Mouse (Mus musculus) MN1 (cell line): ENCODE results near the gene Tnfsf12.

Source experiments
- DNase-seq: peaks from one replicate; pipeline ENCODE4 v3.0.0-alpha.2; 2016; ENCODE audit warnings: low spot score

Tnfsf12 gene

DNA sequence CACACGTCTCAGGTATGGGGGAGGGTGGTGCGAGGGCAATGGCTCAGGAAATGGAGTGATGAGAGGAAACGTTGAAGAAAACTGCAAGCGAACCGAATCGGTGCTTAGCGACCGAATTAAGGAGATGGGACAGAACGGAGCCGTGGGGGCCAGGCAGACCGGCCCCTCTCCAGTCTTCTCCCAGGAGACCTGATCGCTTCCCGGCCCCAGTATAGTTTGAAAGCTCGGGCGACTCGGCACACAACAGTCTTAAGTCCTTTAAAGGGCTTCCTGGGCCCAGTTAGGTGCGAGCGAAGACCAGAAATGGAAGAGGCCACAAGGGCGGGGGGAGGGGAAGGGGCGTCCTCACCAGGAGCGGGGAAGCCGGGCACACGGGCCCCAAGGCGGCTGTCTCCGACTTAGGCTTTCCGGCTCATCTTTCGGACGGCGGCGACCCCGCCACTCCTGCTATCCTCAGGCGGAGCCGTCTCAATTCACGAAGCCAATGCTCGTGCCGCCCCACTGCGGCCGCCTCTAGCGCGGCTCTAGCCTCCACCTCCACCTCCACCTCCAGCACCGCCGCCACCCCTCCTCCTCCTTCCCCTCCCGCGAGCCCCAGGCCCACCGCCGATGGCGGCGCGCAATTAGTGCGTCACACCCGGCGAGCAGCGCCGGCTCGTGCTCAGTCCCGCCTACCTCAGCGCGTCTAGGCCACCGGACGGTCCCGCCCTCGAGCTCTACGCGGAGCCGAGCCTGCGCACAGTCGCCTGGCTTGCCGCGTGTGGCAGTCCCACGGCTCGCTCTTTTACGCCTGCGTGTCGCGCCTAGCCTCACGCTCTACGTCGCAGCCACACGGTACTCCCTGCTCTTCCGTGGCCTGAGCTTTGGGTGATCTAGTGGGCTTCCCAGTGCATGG lies 14.1 kb downstream of the Tnfsf12 start, which contains the start of gene Senp3:
TSS of gene Senp3 (minus strand) at position 771 of the 895 bp plus-strand sequence.
- peak; percentile 98 for DNase-seq

- no peak for DNase-seq
Observed at GRCm38 (mm10) chr11:69680136-69680855, 15.4 kb downstream of the Tnfsf12 start.

DNA sequence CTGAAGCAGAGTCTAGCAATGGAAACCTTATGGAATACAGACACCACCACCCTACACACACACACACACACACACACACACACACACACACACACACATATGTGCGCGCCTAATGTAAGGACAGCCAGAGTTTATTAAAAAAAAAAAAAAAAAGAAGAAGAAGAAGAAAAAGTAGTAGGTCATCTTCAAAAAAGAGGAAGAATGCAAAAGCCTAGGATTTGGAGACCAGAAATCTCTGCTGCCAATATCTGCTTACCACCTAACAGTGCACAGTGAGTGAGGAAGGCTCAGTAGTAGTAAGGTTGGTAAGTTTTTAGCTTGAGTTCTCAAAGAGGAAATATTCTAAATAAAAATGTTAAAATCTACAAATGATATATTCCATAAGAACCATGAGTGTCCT lies 16.5 kb downstream of the Tnfsf12 start:
- no peak for DNase-seq

GRCm38 (mm10) chr11:69672211-69672706 lies 23.4 kb downstream of the Tnfsf12 start, which contains the start of gene Eif4a1:
Gene Eif4a1, minus strand, starts transcription at chr11:69672423.
- peak; percentile 99 for DNase-seq

- no peak for DNase-seq
Observed at GRCm38 (mm10) chr11:69671726-69672124, 23.9 kb downstream of the Tnfsf12 start.

GRCm38 (mm10) chr11:69670786-69671725 lies 24.6 kb downstream of the Tnfsf12 start:
- peak; percentile 90 for DNase-seq

DNA sequence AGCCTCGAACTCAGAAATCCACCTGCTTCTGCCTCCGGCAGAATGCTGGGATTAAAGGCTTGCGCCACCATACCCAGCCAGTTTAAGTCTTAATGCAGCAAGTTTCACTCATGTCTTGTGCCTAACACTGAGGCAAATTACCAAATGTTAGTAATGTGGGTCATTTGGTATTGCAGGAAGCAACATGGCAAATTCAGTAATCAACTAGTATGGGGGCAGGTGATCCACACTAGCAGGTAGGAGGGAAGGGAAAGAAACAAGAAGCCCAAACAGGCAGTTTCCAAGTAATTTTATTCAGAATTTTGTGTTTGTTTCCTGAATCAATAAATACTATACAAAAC lies 29.0 kb downstream of the Tnfsf12 start:
- no peak for DNase-seq

- peak; percentile 42 for DNase-seq
Observed at GRCm38 (mm10) chr11:69665961-69666664, 29.5 kb downstream of the Tnfsf12 start, which contains the start of gene Cd68. Gene Cd68, minus strand, starts transcription at chr11:69666153.

- no peak for DNase-seq
Observed at GRCm38 (mm10) chr11:69665457-69665960, 30.1 kb downstream of the Tnfsf12 start.

DNA sequence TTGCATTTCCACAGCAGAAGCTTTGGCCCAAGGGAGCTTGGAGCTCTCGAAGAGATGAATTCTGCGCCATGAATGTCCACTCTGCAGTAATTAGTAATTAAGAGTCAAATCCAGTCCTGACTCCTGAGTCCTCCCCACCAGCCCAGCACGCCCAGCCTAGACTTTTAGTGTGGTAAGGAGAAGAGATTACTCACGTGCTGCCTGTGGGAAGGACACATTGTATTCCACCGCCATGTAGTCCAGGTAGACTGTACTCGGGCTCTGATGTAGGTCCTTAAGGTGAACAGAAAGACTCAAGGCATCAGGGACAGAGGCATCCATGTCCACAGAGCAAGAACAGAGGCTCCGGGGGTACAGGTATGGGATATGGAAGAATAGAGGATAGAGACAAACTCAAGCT lies 30.8 kb downstream of the Tnfsf12 start:
- DNase-seq, result no peak

GRCm38 (mm10) chr11:69663795-69664194 lies 31.9 kb downstream of the Tnfsf12 start:
- DNase-seq, result peak; percentile 37

GRCm38 (mm10) chr11:69662967-69663671 lies 32.5 kb downstream of the Tnfsf12 start:
- DNase-seq, result no peak

DNA sequence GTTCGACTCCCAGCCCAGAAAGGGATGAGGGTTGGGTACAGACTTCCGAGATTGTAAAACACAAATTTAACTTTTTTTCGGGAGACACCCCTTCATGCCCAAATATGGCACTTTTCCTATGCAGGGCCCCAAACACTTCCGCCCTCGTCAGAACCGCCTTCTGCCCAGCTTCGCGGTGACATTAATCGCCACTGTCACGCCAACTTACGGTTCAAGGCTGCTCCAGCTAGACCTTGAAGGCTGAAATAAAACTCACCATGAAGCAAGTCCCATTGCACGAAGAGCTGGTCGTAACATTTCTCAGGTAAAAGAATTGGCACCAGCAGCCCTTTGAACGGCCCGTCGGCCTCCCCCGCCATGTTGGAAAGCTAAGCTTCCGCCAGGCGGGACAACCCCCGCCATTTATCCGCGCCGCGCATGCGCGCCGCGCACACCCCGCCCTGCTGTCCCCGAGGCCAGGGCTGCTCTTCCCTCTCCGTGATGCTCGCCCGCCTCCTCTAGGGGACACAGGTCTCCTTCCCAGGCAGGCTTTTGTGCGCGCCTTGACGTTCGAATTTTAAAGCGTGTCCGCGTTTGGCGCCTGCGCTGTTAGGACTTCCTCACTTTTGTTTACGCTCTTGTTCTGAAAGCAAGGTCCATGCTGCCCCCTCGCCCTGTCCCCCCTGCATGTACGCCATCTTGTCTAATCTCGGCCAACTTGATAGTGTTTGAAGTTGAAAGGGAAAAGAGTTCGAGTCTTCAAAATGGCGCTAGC lies 33.3 kb downstream of the Tnfsf12 start, which contains the start of gene Mpdu1:
TSS of gene Mpdu1 (minus strand) at position 430 of the 754 bp plus-strand sequence.
- peak; percentile 94 for DNase-seq

DNA sequence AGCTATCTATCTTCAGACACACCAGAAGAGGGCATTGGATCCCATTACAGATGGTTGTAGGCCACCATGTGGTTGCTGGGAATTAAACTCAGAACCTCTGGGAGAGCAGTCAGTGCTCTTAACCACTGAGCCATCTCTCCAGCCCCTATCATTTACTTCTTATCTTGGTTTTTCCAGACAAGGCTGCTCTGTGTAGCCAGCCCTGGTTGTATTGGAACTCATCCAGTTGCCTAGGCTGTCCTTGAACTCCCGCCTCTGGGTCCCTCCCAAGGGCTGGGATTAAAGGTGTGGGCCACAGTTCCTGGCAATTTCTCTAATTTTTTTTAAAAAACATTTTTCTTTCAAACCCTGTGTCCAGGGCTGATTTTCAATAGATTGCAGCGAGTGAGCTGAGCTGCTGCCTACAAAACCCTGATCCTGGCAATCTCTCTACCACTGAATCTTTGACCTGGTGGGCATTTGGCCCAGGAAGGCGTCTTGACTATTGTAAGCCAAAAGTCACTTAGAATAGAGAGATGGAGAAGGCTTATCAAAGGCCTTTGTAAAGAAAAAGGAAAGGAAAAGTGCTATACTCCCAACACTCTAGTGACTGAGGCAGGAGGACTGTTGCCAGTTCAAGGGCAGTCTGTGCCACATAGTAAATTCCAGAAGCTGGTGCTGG lies 34.3 kb downstream of the Tnfsf12 start:
- no peak for DNase-seq

DNA sequence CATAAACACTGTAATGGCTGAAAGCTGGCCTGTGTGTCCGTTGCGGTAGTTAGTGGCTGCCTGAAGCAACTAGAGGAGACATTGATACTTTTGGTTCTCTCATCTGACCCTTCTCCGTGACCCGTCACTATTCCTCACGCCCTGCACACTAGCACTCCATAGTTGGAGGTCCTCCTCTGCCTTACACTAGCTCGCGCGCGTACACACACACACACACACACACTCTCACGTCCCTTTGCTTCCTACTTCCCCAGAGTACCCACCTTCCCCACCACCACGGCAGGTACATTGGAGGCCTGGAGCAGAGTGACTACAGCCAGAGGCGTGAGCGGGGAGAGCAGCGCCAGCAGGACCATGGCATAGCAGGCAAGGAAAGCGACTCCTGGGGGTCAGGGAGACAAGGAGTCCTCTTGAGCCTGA lies 38.2 kb downstream of the Tnfsf12 start:
- DNase-seq, result no peak

- DNase-seq, result peak; percentile 62
Observed at GRCm38 (mm10) chr11:69656617-69657461, 38.8 kb downstream of the Tnfsf12 start.

DNA sequence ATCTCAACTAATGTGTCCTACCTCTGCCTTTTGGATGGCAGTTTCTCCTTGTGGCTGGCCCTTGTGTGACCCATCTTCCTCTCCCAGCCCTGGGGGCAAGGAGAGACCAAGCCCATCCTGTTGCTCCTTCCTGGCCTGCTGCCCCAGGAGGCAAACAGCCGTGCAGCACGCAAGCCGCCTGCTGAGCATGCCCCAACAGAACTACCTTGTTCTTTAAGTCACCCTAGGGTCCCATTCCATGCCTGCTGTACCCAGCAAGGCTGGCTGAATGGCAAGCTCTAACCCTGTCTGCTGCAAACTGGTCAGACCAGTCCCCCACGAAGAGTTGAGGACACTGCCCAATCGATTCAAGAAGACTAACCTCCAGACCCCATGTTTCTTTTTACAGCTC lies 39.6 kb downstream of the Tnfsf12 start:
- DNase-seq, result no peak
